Mouse (Mus musculus): ENCODE data around the gene Tas2r143. TPM values are rescaled to one million over a fixed set of nuclear protein-coding genes. Genes with fewer than 3 reads are reported as not detected.

Tas2r143 gene
- polyA plus RNA-seq, 1 experiment from 2014 or later: not detected

- WGBS: 86% methylated on average over 2 of the region's 2 CpGs
Observed at GRCm38 (mm10) chr6:42419443-42419842, 19.4 kb downstream of the Tas2r143 start.

DNA sequence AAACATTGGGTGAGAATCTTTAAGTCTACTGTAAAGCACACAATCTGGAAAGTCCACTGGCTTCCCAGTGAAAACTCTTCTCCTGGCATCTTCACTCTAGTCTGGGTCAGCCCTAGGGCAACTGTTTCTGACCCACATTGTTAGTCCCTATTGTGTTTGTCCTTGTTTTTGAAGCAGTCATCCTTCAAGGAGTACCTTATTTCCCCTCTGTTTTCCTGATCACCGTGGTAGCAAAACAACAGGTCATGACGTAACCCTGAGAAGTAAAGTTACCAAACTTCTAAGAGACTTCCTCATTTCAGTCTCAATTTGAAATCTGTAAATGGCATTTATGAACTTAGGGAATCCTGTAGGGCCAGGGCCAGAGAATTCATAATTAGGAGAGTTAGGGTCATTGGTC is 21.4 kb downstream of the Tas2r143 start:
- H3K9ac ChIP-seq (ENCODE audit: low read length): no peak overlapping the region
- no peak overlapping the region for H3K27ac ChIP-seq (ENCODE audit: low read depth, low read length)
- H3K4me2 ChIP-seq: no peak overlapping the region
- DNase-seq (ENCODE audit: low spot score, missing footprints): no peak
- H3K4me1 ChIP-seq (ENCODE audit: control insufficient read depth, insufficient read depth, low read length): no peaks in the 10 kb centered on the region
- no peaks in the 10 kb centered on the region for H3K9me3 ChIP-seq (ENCODE audit: control insufficient read depth, low read length)
- H3K27me3 ChIP-seq (ENCODE audit: control insufficient read depth, insufficient read depth, low read length): no peaks in the 10 kb centered on the region
- H3K4me3 ChIP-seq (ENCODE audit: low read depth, low read length): no peak overlapping the region
- no peaks in the 10 kb centered on the region for H3K36me3 ChIP-seq (ENCODE audit: control insufficient read depth, insufficient read depth, low read length)
- 81% methylated on average over 2 of the region's 2 CpGs for WGBS
- ATAC-seq (ENCODE audit: low FRiP score): no peak

More at GRCm38 (mm10) chr6:42419443-42419842, 19.4 kb downstream of the Tas2r143 start:
- Histone ChIP-seq H3K9me3 (ENCODE audit: control insufficient read depth, low read length) (no peaks in the 10 kb centered on the region), H3K4me3 (ENCODE audit: low read depth, low read length) (no peak overlapping the region), H3K4me2 (no peak overlapping the region), H3K27ac (ENCODE audit: low read depth, low read length) (no peak overlapping the region), H3K9ac (ENCODE audit: low read length) (no peak overlapping the region), H3K27me3 (ENCODE audit: control insufficient read depth, insufficient read depth, low read length) (no peaks in the 10 kb centered on the region), H3K4me1 (ENCODE audit: control insufficient read depth, insufficient read depth, low read length) (no peaks in the 10 kb centered on the region), H3K36me3 (ENCODE audit: control insufficient read depth, insufficient read depth, low read length) (no peaks in the 10 kb centered on the region)
- DNase-seq (ENCODE audit: low spot score, missing footprints): no peak
- ATAC-seq (ENCODE audit: low FRiP score): no peak

- 94% methylated on average over 3 of the region's 3 CpGs for WGBS
Observed at GRCm38 (mm10) chr6:42424472-42424871, 24.4 kb downstream of the Tas2r143 start.

GRCm38 (mm10) chr6:42426337-42426736 is 26.3 kb downstream of the Tas2r143 start:
- Histone ChIP-seq H3K27me3 (ENCODE audit: control insufficient read depth, insufficient read depth, low read length) (no peaks in the 10 kb centered on the region), H3K4me1 (ENCODE audit: control insufficient read depth, insufficient read depth, low read length) (no peaks in the 10 kb centered on the region), H3K4me2 (no peak overlapping the region), H3K9me3 (ENCODE audit: control insufficient read depth, low read length) (no peaks in the 10 kb centered on the region), H3K9ac (ENCODE audit: low read length) (no peak overlapping the region), H3K27ac (ENCODE audit: low read depth, low read length) (no peak overlapping the region), H3K4me3 (ENCODE audit: low read depth, low read length) (no peak overlapping the region), H3K36me3 (ENCODE audit: control insufficient read depth, insufficient read depth, low read length) (no peaks in the 10 kb centered on the region)
- ATAC-seq (ENCODE audit: low FRiP score) (no peak), DNase-seq (ENCODE audit: low spot score, missing footprints) (no peak)
- WGBS: 88% methylated on average over 4 of the region's 4 CpGs

More at GRCm38 (mm10) chr6:42424472-42424871, 24.4 kb downstream of the Tas2r143 start:
- H3K4me1 ChIP-seq (ENCODE audit: control insufficient read depth, insufficient read depth, low read length): no peaks in the 10 kb centered on the region
- no peak overlapping the region for H3K4me2 ChIP-seq
- ATAC-seq (ENCODE audit: low FRiP score): no peak
- DNase-seq (ENCODE audit: low spot score, missing footprints): no peak
- H3K27me3 ChIP-seq (ENCODE audit: control insufficient read depth, insufficient read depth, low read length): no peaks in the 10 kb centered on the region
- no peak overlapping the region for H3K4me3 ChIP-seq (ENCODE audit: low read depth, low read length)
- H3K9me3 ChIP-seq (ENCODE audit: control insufficient read depth, low read length): no peaks in the 10 kb centered on the region
- H3K9ac ChIP-seq (ENCODE audit: low read length): no peak overlapping the region
- H3K36me3 ChIP-seq (ENCODE audit: control insufficient read depth, insufficient read depth, low read length): no peaks in the 10 kb centered on the region
- no peak overlapping the region for H3K27ac ChIP-seq (ENCODE audit: low read depth, low read length)

DNA sequence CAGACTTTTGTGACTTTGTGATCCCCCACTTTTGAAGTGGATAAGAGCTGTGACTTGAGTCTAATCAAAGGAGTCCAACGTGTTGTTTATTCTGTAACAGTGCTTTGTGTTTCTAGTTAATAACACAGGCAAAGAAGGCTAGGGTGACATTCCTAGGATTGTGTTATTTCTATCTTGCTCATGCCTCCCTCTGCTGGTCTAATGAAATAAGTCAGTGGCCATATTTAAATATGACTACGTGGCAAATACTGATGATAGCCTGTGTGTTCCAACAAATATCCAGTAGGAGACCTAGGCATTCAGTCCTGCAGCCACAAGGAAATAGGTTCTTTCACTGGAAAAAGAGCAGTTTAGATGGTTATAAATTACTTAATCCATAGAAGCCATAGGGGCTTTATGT is 33.5 kb downstream of the Tas2r143 start:
- Histone ChIP-seq H3K9ac (ENCODE audit: low read length) (no peak overlapping the region), H3K27ac (ENCODE audit: low read depth, low read length) (no peak overlapping the region), H3K9me3 (ENCODE audit: control insufficient read depth, low read length) (no peaks in the 10 kb centered on the region), H3K4me1 (ENCODE audit: control insufficient read depth, insufficient read depth, low read length) (no peaks in the 10 kb centered on the region), H3K4me2 (no peak overlapping the region), H3K36me3 (ENCODE audit: control insufficient read depth, insufficient read depth, low read length) (no peaks in the 10 kb centered on the region), H3K4me3 (ENCODE audit: low read depth, low read length) (no peak overlapping the region), H3K27me3 (ENCODE audit: control insufficient read depth, insufficient read depth, low read length) (no peaks in the 10 kb centered on the region)
- ATAC-seq (ENCODE audit: low FRiP score) (no peak), DNase-seq (ENCODE audit: low spot score, missing footprints) (no peak)
- WGBS: 62% methylated on average over 2 of the region's 2 CpGs

- Histone ChIP-seq H3K9me3 (ENCODE audit: control insufficient read depth, low read length) (no peaks in the 10 kb centered on the region), H3K36me3 (ENCODE audit: control insufficient read depth, insufficient read depth, low read length) (no peaks in the 10 kb centered on the region), H3K4me3 (ENCODE audit: low read depth, low read length) (no peak within 1 kb of the TSS), H3K9ac (ENCODE audit: low read length) (no peak within 1 kb of the TSS), H3K27ac (ENCODE audit: low read depth, low read length) (no peak within 1 kb of the TSS), H3K4me1 (ENCODE audit: control insufficient read depth, insufficient read depth, low read length) (no peaks in the 10 kb centered on the region), H3K27me3 (ENCODE audit: control insufficient read depth, insufficient read depth, low read length) (no peaks in the 10 kb centered on the region), H3K4me2 (no peak within 1 kb of the TSS)
- 79% methylated on average over 6 of the region's 6 CpGs for WGBS
- ATAC-seq (ENCODE audit: low FRiP score): no peak
- no peak for DNase-seq (ENCODE audit: low spot score, missing footprints)
Observed at GRCm38 (mm10) chr6:42434446-42434845, 34.4 kb downstream of the Tas2r143 start, which contains the start of gene Tas2r126. TSS of gene Tas2r126 (plus strand) at chr6:42434535.

- Histone ChIP-seq H3K4me1 (ENCODE audit: control insufficient read depth, insufficient read depth, low read length) (no peaks in the 10 kb centered on the region), H3K36me3 (ENCODE audit: control insufficient read depth, insufficient read depth, low read length) (no peaks in the 10 kb centered on the region), H3K4me3 (ENCODE audit: low read depth, low read length) (no peak overlapping the region), H3K27ac (ENCODE audit: low read depth, low read length) (no peak overlapping the region), H3K27me3 (ENCODE audit: control insufficient read depth, insufficient read depth, low read length) (no peaks in the 10 kb centered on the region), H3K9ac (ENCODE audit: low read length) (no peak overlapping the region), H3K9me3 (ENCODE audit: control insufficient read depth, low read length) (no peaks in the 10 kb centered on the region), H3K4me2 (no peak overlapping the region)
- WGBS: 74% methylated on average over 2 of the region's 2 CpGs
- DNase-seq (ENCODE audit: low spot score, missing footprints): no peak
- ATAC-seq (ENCODE audit: low FRiP score): no peak
Observed at GRCm38 (mm10) chr6:42435490-42435889, 35.5 kb downstream of the Tas2r143 start.

DNA sequence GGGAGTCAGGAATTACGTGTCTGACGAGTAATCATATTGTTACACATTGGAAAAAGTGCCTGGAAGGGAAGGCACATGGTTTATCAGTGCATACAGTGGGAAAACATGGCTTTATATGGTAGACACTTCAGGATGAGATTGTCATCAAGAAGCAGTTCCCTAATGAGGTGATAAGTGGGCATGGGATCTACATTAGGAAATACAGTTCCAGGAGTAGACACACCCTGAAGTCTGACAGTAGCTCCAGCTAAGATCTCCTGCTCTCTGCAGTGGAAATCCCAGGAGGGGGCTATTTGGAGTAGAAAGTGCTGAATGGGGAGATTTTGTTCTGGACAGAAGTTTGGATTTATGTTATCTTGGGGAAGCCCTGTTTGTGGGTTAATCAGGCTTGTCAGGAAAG is 41.4 kb downstream of the Tas2r143 start:
- DNase-seq (ENCODE audit: low spot score, missing footprints): no peak
- H3K36me3 ChIP-seq (ENCODE audit: control insufficient read depth, insufficient read depth, low read length): no peaks in the 10 kb centered on the region
- no peaks in the 10 kb centered on the region for H3K9me3 ChIP-seq (ENCODE audit: control insufficient read depth, low read length)
- 85% methylated on average over 2 of the region's 2 CpGs for WGBS
- H3K27me3 ChIP-seq (ENCODE audit: control insufficient read depth, insufficient read depth, low read length): no peaks in the 10 kb centered on the region
- no peak for ATAC-seq (ENCODE audit: low FRiP score)
- H3K4me3 ChIP-seq (ENCODE audit: low read depth, low read length): no peak overlapping the region
- no peak overlapping the region for H3K27ac ChIP-seq (ENCODE audit: low read depth, low read length)
- H3K4me2 ChIP-seq: no peak overlapping the region
- H3K9ac ChIP-seq (ENCODE audit: low read length): no peak overlapping the region
- no peaks in the 10 kb centered on the region for H3K4me1 ChIP-seq (ENCODE audit: control insufficient read depth, insufficient read depth, low read length)

DNA sequence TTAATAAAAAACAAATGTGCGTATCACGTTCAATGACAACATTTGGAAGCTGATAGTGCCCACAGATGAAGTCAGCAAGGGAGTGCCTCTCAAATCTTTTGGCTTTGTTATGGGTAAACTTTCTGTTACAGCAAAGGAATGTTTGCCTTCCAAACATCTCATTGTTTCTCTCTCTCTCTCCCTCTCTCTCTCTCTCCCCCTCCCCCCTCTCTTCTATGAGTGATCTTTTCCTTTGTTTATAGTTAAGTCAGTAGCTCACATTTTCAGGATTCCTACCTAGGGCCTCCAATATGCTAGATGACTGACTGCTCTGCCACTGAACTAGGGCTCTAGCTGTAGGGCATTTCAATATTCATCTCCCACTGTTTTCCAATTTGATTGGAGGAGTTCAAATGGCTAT is 44.5 kb downstream of the Tas2r143 start:
- Histone ChIP-seq H3K4me3 (ENCODE audit: low read depth, low read length) (no peak overlapping the region), H3K36me3 (ENCODE audit: control insufficient read depth, insufficient read depth, low read length) (no peaks in the 10 kb centered on the region), H3K27me3 (ENCODE audit: control insufficient read depth, insufficient read depth, low read length) (no peaks in the 10 kb centered on the region), H3K4me1 (ENCODE audit: control insufficient read depth, insufficient read depth, low read length) (no peaks in the 10 kb centered on the region), H3K9me3 (ENCODE audit: control insufficient read depth, low read length) (no peaks in the 10 kb centered on the region), H3K9ac (ENCODE audit: low read length) (no peak overlapping the region), H3K27ac (ENCODE audit: low read depth, low read length) (no peak overlapping the region), H3K4me2 (no peak overlapping the region)
- ATAC-seq (ENCODE audit: low FRiP score) (no peak), DNase-seq (ENCODE audit: low spot score, missing footprints) (no peak)
- 81% methylated on average over 2 of the region's 2 CpGs for WGBS

DNA sequence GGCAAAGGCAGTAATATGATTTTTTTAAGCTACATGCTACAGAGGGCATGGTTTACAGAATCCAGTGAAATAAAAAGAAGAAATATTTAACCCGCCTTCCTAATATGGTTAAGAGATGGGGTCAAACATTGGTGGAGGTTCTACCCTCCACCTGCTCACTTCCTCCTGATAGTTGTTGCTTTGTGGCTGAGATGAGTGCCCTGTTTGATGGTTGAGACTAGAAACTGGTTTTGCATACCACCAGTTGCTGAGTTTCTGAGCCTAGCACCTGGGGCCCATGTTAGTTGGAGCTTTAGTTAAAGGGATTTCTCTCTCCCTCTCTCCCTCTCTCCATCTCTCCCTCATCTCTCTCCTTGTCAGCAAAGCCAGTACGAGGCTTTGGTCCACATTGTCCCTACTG is 47.3 kb downstream of the Tas2r143 start:
- DNase-seq (ENCODE audit: low spot score, missing footprints) (no peak), ATAC-seq (ENCODE audit: low FRiP score) (no peak)
- Histone ChIP-seq H3K9ac (ENCODE audit: low read length) (no peak overlapping the region), H3K27ac (ENCODE audit: low read depth, low read length) (no peak overlapping the region), H3K4me1 (ENCODE audit: control insufficient read depth, insufficient read depth, low read length) (no peaks in the 10 kb centered on the region), H3K27me3 (ENCODE audit: control insufficient read depth, insufficient read depth, low read length) (no peaks in the 10 kb centered on the region), H3K4me2 (no peak overlapping the region), H3K9me3 (ENCODE audit: control insufficient read depth, low read length) (no peaks in the 10 kb centered on the region), H3K36me3 (ENCODE audit: control insufficient read depth, insufficient read depth, low read length) (no peaks in the 10 kb centered on the region), H3K4me3 (ENCODE audit: low read depth, low read length) (no peak overlapping the region)
- 70% methylated on average over 2 of the region's 2 CpGs for WGBS
